Mouse (Mus musculus): ENCODE data around the gene Bpifb2. TPM values are rescaled to one million over a fixed set of nuclear protein-coding genes. Genes with fewer than 3 reads are reported as not detected.

Bpifb2 gene
- total RNA-seq, 2 experiments from 2014 or later: not detected

DNA sequence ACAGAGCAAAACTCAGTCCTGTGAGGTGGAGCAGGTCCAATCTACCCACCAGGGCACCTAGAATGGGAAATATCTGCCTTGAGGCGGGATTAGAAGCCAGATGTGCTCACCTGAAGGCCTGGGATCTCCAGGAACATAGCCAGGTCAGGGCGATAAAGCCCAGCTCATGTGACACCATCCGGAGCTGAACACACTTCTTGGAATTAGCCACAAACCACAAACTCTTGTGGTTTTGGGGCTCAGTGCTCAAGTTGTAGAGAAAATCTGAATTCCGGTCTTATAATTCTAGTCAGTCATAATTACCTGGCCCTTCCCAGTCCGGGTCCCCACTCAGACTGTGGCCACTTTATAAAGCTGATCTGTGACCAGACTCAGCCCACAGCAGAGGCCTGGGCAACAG lies 63.0 kb downstream of the Bpifb2 start, which contains the start of gene Bpifb4:
Gene Bpifb4, plus strand, starts transcription at position 370 of the 400 bp plus-strand sequence.
- DNase-seq (ENCODE audit: extremely low spot score in 1 of 2, low spot score in 2 of 2): no peak
- intact Hi-C loops (cut with DNase I): no loop called here
- Histone ChIP-seq H3K27ac (no peak within 1 kb of the TSS), H3K4me3 (no peak within 1 kb of the TSS)
- TF ChIP-seq CTCF (IDR thresholded peaks at IDR 0.05): no peak

DNA sequence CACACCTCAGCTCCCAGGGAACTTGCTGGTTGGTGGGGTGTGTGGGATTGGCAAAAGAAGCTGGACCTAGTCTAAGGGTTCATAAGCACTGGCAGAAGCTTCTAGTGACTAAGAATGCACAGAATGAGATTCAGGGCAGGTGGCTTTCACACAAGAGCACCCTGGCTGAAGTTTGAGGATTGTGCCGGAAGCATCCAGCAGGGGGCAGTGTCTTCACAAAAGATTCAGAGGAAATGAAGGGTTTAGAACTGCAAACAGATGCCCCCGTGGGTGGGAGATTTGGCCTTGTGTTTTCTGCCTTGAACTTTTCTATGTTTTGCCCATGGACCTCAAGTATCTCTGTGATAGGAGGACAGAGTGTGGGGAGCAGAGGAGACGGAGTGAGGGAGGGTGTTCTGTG lies 68.7 kb downstream of the Bpifb2 start:
- intact Hi-C loops (cut with DNase I): loop anchor here (5.0 kb wide), 1 partner anchor 214 kb away; no protein-coding TSS in a partner anchor
- H3K4me3 ChIP-seq: no peak overlapping the region
- H3K27ac ChIP-seq: no peak overlapping the region
- peak; percentile 39 to 68 for DNase-seq (ENCODE audit: extremely low spot score in 1 of 2, low spot score in 2 of 2)
- peak; percentile 83 for TF ChIP-seq CTCF (IDR thresholded peaks at IDR 0.05)

DNA sequence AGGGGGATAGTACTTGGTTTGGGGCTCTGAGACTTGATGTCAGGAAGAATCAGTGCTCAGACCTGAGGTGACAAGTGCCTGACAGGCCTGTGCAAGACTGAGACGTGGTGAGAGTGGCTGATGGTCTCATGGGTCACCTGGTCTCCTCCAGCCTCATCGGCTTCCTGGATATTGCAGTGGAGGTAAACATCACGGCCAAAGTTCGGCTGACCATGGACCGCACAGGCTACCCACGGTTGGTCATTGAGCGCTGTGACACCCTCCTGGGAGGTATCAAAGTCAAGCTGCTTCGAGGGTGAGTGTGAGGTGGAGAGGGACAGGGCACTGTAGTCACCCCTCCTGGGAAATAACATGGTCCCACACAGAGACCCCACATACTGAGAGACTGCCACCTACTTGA lies 69.7 kb downstream of the Bpifb2 start:
- Histone ChIP-seq H3K27ac (no peak overlapping the region), H3K4me3 (no peak overlapping the region)
- intact Hi-C loops (cut with DNase I): loop anchor here (5.0 kb wide), 1 partner anchor 213 kb away; no protein-coding TSS in a partner anchor
- no peak for TF ChIP-seq CTCF (IDR thresholded peaks at IDR 0.05)
- no peak for DNase-seq (ENCODE audit: extremely low spot score in 1 of 2, low spot score in 2 of 2)

Other genes with a start within 250 kb of the Bpifb2 start
- gene Commd7, start 242.3 kb upstream of the Bpifb2 start, total RNA-seq (2021): 10 to 100 TPM; 26.2 to 27.1 TPM
- 1 to 10 TPM; 1.1 to 1.6 TPM for gene Dnmt3b, start 225.6 kb upstream of the Bpifb2 start, total RNA-seq (2021)
- under 1 TPM in 1 of 2 experiments, not detected in 1; 0.16 TPM for gene Dnmt3c, start 178.4 kb upstream of the Bpifb2 start, total RNA-seq (2021)
- 10 to 100 TPM; 76.5 to 83.6 TPM for gene Mapre1, start 133.8 kb upstream of the Bpifb2 start, total RNA-seq (2021)
- gene Efcab8, start 95.1 kb upstream of the Bpifb2 start, total RNA-seq (2021): under 1 TPM; 0.16 to 0.38 TPM
- not detected for gene Sun5, start 4.0 kb upstream of the Bpifb2 start, total RNA-seq (2021)
- not detected for gene Bpifb6, start 25.3 kb downstream of the Bpifb2 start, total RNA-seq (2021)
- not detected for gene Bpifb3, start 43.2 kb downstream of the Bpifb2 start, total RNA-seq (2021)
- gene Bpifb4, start 63.2 kb downstream of the Bpifb2 start, total RNA-seq (2021): not detected
- not detected for gene Bpifa6, start 99.9 kb downstream of the Bpifb2 start, total RNA-seq (2021)
- gene Bpifa2, start 133.2 kb downstream of the Bpifb2 start, total RNA-seq (2021): not detected